Mouse (Mus musculus) urinary bladder, postnatal 10 days (tissue): ENCODE measurements around the gene Plek2.
"Not testable (repeated sequence)": the region's sequence is repeated elsewhere in the genome, so short reads cannot be mapped to it uniquely, and the experiment has no call there.

Experiments used
- DNase-seq: peaks from one replicate; pipeline ENCODE4 v3.0.0; 2022; ENCODE audit warnings: low spot score

The Plek2 gene

GRCm38 (mm10) chr12:78906707-78907162 lies at the start of gene Plek2:
Gene Plek2 (minus strand): TSS chr12:78906964.
- DNase-seq, result peak; percentile 53

- no peak for DNase-seq
Measured at GRCm38 (mm10) chr12:78956405-78956804, 49.6 kb upstream of the Plek2 start.

- no peak for DNase-seq
Measured at GRCm38 (mm10) chr12:78952484-78952883, 45.7 kb upstream of the Plek2 start.

- DNase-seq, result no peak
Measured at GRCm38 (mm10) chr12:78952053-78952452, 45.3 kb upstream of the Plek2 start.

GRCm38 (mm10) chr12:78947661-78948060 lies 40.9 kb upstream of the Plek2 start:
- no peak for DNase-seq

GRCm38 (mm10) chr12:78947161-78947560 lies 40.4 kb upstream of the Plek2 start:
- DNase-seq, result no peak

GRCm38 (mm10) chr12:78942931-78943330 lies 36.2 kb upstream of the Plek2 start:
- DNase-seq, result no peak

- DNase-seq, result no peak
Measured at GRCm38 (mm10) chr12:78940081-78940480, 33.3 kb upstream of the Plek2 start.

- no peak for DNase-seq
Measured at GRCm38 (mm10) chr12:78939393-78940037, 32.8 kb upstream of the Plek2 start.

- DNase-seq, result no peak
Measured at GRCm38 (mm10) chr12:78936494-78936893, 29.7 kb upstream of the Plek2 start.

GRCm38 (mm10) chr12:78929900-78930299 lies 23.1 kb upstream of the Plek2 start:
- DNase-seq, result no peak

GRCm38 (mm10) chr12:78927287-78927686 lies 20.5 kb upstream of the Plek2 start:
- no peak for DNase-seq

GRCm38 (mm10) chr12:78923539-78924189 lies 16.9 kb upstream of the Plek2 start:
- DNase-seq, result no peak

GRCm38 (mm10) chr12:78922977-78923376 lies 16.2 kb upstream of the Plek2 start:
- not testable (repeated sequence) for DNase-seq

- DNase-seq, result no peak
Measured at GRCm38 (mm10) chr12:78922058-78922457, 15.3 kb upstream of the Plek2 start.

- DNase-seq, result no peak
Measured at GRCm38 (mm10) chr12:78921421-78921820, 14.7 kb upstream of the Plek2 start.

GRCm38 (mm10) chr12:78919079-78919712 lies 12.4 kb upstream of the Plek2 start:
- DNase-seq, result no peak

- DNase-seq, result peak; percentile 29
Measured at GRCm38 (mm10) chr12:78918227-78919078, 11.7 kb upstream of the Plek2 start.

GRCm38 (mm10) chr12:78916278-78916677 lies 9.5 kb upstream of the Plek2 start:
- DNase-seq, result no peak

GRCm38 (mm10) chr12:78915561-78915960 lies 8.8 kb upstream of the Plek2 start:
- no peak for DNase-seq

GRCm38 (mm10) chr12:78914458-78914857 lies 7.7 kb upstream of the Plek2 start:
- no peak for DNase-seq

- DNase-seq, result no peak
Measured at GRCm38 (mm10) chr12:78911707-78912417, 5.1 kb upstream of the Plek2 start.
